Mouse (Mus musculus): ENCODE data around the gene Mvb12a. TPM values are rescaled to one million over a fixed set of nuclear protein-coding genes. Genes with fewer than 3 reads are reported as not detected.
"Not testable (repeated sequence)": the region's sequence is repeated elsewhere in the genome, so short reads cannot be mapped to it uniquely, and the experiment has no call there.

Gene Mvb12a
- polyA plus RNA-seq, 1 experiment from 2014 or later = 82.4 TPM

DNA sequence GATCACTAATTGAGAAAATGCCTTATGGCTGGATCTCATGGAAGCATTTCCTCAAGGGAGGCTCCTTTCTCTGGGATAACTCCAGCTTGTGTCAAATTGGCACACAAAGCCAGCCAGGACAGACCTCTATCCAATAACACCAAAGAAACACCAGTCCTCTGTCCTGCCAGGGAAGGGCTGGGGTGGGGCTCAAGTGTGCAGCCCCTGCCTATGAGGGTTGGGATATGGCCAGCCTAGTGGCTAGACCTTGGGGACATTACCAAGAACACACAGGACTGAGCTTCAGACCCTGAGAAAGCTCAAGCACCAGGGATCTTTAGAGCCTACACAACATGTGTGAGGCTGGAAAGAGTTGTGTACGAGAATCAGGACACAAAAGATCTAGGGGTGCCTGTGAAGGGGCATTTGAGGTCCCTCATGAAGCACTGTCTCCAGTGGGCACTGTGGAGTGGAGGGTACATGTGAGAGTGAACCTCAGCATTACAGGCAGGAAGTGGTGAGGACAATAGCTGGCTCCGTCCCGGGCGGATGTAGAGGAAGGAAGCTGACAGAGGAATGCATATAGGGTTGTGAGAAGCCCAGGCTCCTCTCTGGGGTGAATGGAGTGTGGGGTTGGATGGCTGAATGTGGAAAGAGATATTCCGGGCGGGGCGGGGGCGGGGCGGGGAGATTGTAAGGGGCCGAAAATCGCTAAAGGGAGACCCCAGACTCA lies 14.2 kb upstream of the Mvb12a start:
- Histone ChIP-seq H3K27ac (peak overlapping the region; percentile 51; the same call in 1 of the 2 replicates), H3K4me1 (peaks cover 7% of the 10 kb centered on the region; the same call in 1 of the 2 replicates), H3K9me3 (no peaks in the 10 kb centered on the region), H3K27me3 (peaks cover 52% of the 10 kb centered on the region), H3K4me3 (no peak overlapping the region), H3K9ac (no peak overlapping the region), H3K4me2 (no peak overlapping the region), H3K36me3 (no peaks in the 10 kb centered on the region)
- WGBS = 79% methylated on average over 11 of the region's 11 CpGs
- ATAC-seq (ENCODE audit: insufficient number of reproducible peaks, insufficient read depth, low FRiP score, low TSS enrichment, low read depth) = no peak

GRCm38 (mm10) chr8:71530735-71531467 lies 11.8 kb upstream of the Mvb12a start:
- not testable (repeated sequence) for H3K9ac ChIP-seq; H3K4me2 ChIP-seq; H3K36me3 ChIP-seq; H3K9me3 ChIP-seq; ATAC-seq (ENCODE audit: insufficient number of reproducible peaks, insufficient read depth, low FRiP score, low TSS enrichment, low read depth); H3K27ac ChIP-seq; H3K4me1 ChIP-seq; H3K4me3 ChIP-seq
- 62% methylated on average over 6 of the region's 12 CpGs for WGBS
- H3K27me3 ChIP-seq = peaks cover 28% of the 10 kb centered on the region

- Histone ChIP-seq H3K4me3 (no peak overlapping the region), H3K9ac (no peak overlapping the region), H3K36me3 (no peaks in the 10 kb centered on the region), H3K27ac (no peak overlapping the region), H3K9me3 (no peaks in the 10 kb centered on the region), H3K27me3 (0 out of 2 replicates have a peak, but pooled peaks cover 9% of the 10 kb centered on the region), H3K4me2 (no peak overlapping the region), H3K4me1 (peaks cover 14% of the 10 kb centered on the region)
- 41% methylated on average over 3 of the region's 3 CpGs for WGBS
- no peak for ATAC-seq (ENCODE audit: insufficient number of reproducible peaks, insufficient read depth, low FRiP score, low TSS enrichment, low read depth)
These were observed 8.4 kb upstream of the Mvb12a start for GRCm38 (mm10) chr8:71534263-71534810.

- H3K9me3 ChIP-seq = no peaks in the 10 kb centered on the region
- no peaks in the 10 kb centered on the region for H3K36me3 ChIP-seq
- peaks cover 14% of the 10 kb centered on the region for H3K4me1 ChIP-seq
- H3K4me3 ChIP-seq = no peak overlapping the region
- no peak for ATAC-seq (ENCODE audit: insufficient number of reproducible peaks, insufficient read depth, low FRiP score, low TSS enrichment, low read depth)
- H3K27ac ChIP-seq = no peak overlapping the region
- H3K27me3 ChIP-seq = 0 out of 2 replicates have a peak, but pooled peaks cover 9% of the 10 kb centered on the region
- H3K4me2 ChIP-seq = no peak overlapping the region
- 56% methylated on average over 5 of the region's 5 CpGs for WGBS
- H3K9ac ChIP-seq = no peak overlapping the region
These were observed 7.1 kb upstream of the Mvb12a start for GRCm38 (mm10) chr8:71535663-71536062.

- no peaks in the 10 kb centered on the region for H3K9me3 ChIP-seq
- peak within 1 kb of the TSS; percentile 46 for H3K4me3 ChIP-seq
- H3K4me2 ChIP-seq = peak within 1 kb of the TSS; percentile 66
- H3K27me3 ChIP-seq = 0 out of 2 replicates have a peak, but pooled peaks cover 9% of the 10 kb centered on the region
- H3K27ac ChIP-seq = peak within 1 kb of the TSS; percentile 63; the same call in 1 of the 2 replicates
- no peak for ATAC-seq (ENCODE audit: insufficient number of reproducible peaks, insufficient read depth, low FRiP score, low TSS enrichment, low read depth)
- no peaks in the 10 kb centered on the region for H3K36me3 ChIP-seq
- H3K9ac ChIP-seq = peak within 1 kb of the TSS; percentile 69
- H3K4me1 ChIP-seq = peaks cover 14% of the 10 kb centered on the region
- WGBS = 3% methylated on average over 37 of the region's 37 CpGs
These were observed 5.5 kb upstream of the Mvb12a start, which contains the start of gene Bst2 for GRCm38 (mm10) chr8:71537028-71537867. Gene Bst2 (minus strand): TSS chr8:71537456.

GRCm38 (mm10) chr8:71543755-71544154 lies 1.0 kb downstream of the Mvb12a start:
- peaks cover 35% of the 10 kb centered on the region for H3K36me3 ChIP-seq
- ATAC-seq (ENCODE audit: insufficient number of reproducible peaks, insufficient read depth, low FRiP score, low TSS enrichment, low read depth) = no peak
- H3K4me1 ChIP-seq = peaks cover 11% of the 10 kb centered on the region
- H3K27ac ChIP-seq = no peak overlapping the region
- no peaks in the 10 kb centered on the region for H3K9me3 ChIP-seq
- 85% methylated on average over 9 of the region's 9 CpGs for WGBS
- peak overlapping the region; percentile 87; the same call in 1 of the 2 replicates for H3K9ac ChIP-seq
- no peaks in the 10 kb centered on the region for H3K27me3 ChIP-seq
- H3K4me3 ChIP-seq = peak overlapping the region; percentile 93
- peak overlapping the region; percentile 89 for H3K4me2 ChIP-seq

- Histone ChIP-seq H3K4me3 (no peak overlapping the region), H3K4me2 (no peak overlapping the region), H3K36me3 (peaks cover 41% of the 10 kb centered on the region), H3K27me3 (no peaks in the 10 kb centered on the region), H3K9ac (no peak overlapping the region), H3K27ac (no peak overlapping the region), H3K4me1 (peaks cover 11% of the 10 kb centered on the region), H3K9me3 (no peaks in the 10 kb centered on the region)
- WGBS = 88% methylated on average over 11 of the region's 11 CpGs
- ATAC-seq (ENCODE audit: insufficient number of reproducible peaks, insufficient read depth, low FRiP score, low TSS enrichment, low read depth) = no peak
These were observed 2.3 kb downstream of the Mvb12a start for GRCm38 (mm10) chr8:71545053-71545452.

DNA sequence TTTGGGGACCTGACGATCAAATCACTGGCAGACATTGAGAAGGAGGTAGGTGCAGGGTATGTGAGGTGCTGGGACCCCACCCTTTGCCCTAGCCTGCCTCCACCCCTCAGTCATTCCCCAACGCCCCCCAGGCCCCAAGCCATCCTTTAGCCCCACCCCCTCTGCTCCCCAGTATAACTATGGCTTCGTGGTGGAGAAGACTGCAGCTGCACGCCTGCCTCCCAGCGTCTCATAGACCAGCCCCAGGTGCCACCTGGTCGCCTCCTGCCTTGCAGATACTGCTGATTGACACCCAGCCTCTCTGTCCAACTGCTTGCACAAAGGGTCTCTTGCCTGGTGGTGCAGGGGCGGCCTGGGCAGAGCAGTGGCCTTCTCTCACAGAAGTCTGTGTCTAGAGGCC lies 4.9 kb downstream of the Mvb12a start:
- H3K9me3 ChIP-seq = no peaks in the 10 kb centered on the region
- H3K4me1 ChIP-seq = peaks cover 11% of the 10 kb centered on the region
- 85% methylated on average over 7 of the region's 7 CpGs for WGBS
- ATAC-seq (ENCODE audit: insufficient number of reproducible peaks, insufficient read depth, low FRiP score, low TSS enrichment, low read depth) = no peak
- H3K9ac ChIP-seq = no peak overlapping the region
- no peaks in the 10 kb centered on the region for H3K27me3 ChIP-seq
- H3K4me2 ChIP-seq = no peak overlapping the region
- H3K36me3 ChIP-seq = peaks cover 41% of the 10 kb centered on the region
- no peak overlapping the region for H3K4me3 ChIP-seq
- H3K27ac ChIP-seq = no peak overlapping the region

GRCm38 (mm10) chr8:71550754-71551153 lies 8.0 kb downstream of the Mvb12a start:
- ATAC-seq (ENCODE audit: insufficient number of reproducible peaks, insufficient read depth, low FRiP score, low TSS enrichment, low read depth) = no peak
- Histone ChIP-seq H3K4me3 (no peak overlapping the region), H3K4me1 (no peaks in the 10 kb centered on the region; the same call in 1 of the 2 replicates), H3K27ac (no peak overlapping the region), H3K36me3 (peaks cover 31% of the 10 kb centered on the region), H3K4me2 (no peak overlapping the region), H3K9me3 (no peaks in the 10 kb centered on the region), H3K27me3 (peaks cover 5% of the 10 kb centered on the region), H3K9ac (no peak overlapping the region)
- 61% methylated on average over 7 of the region's 7 CpGs for WGBS

DNA sequence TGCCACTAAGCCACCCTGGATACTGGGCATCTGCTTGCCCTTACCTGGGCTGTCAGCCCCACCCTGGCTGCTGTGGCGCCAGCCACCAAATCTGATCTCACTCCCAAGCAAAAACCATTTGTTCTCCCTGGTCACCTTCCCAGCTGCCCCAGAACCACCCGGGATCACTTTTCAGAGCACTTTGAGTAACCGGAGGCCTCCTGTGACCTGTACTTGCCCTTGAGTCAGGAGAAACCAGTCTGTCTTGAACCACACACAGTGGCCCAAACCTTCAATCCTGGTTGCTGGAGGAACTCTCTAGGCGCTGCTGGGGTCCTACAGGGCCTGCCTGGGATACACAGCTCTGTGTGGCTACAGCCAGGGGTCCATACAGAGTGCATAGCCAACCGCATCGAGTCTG lies 10.0 kb downstream of the Mvb12a start:
- WGBS = 41% methylated on average over 6 of the region's 6 CpGs
- H3K27ac ChIP-seq = no peak overlapping the region

DNA sequence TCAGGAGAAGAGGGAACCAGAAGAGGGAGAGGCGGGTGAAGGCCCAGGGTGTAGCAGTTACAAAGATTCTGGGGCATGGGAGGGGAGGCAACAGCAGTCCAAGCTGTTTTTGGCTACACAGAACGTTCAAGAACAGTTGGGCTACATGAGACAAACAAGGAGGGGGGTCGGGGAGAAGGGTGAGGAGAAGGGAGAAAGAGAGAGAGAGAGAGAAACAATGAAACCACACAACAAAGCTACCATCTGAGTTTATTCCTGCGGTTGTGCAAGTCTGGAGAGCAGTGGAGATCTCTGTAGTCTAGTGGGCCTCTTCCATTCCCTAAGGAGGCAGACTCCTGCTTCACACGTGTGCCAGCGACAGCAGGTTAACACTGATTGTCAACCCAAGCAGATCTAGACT lies 11.3 kb downstream of the Mvb12a start:
- H3K4me1 ChIP-seq = peaks cover 9% of the 10 kb centered on the region
- H3K36me3 ChIP-seq = 0 out of 2 replicates have a peak, but pooled peaks cover 3% of the 10 kb centered on the region
- H3K4me3 ChIP-seq = no peak overlapping the region
- no peak for ATAC-seq (ENCODE audit: insufficient number of reproducible peaks, insufficient read depth, low FRiP score, low TSS enrichment, low read depth)
- H3K27me3 ChIP-seq = peaks cover 37% of the 10 kb centered on the region
- H3K4me2 ChIP-seq = no peak overlapping the region
- no peak overlapping the region for H3K27ac ChIP-seq
- no peak overlapping the region for H3K9ac ChIP-seq
- WGBS = 63% methylated on average over 6 of the region's 6 CpGs
- H3K9me3 ChIP-seq = no peaks in the 10 kb centered on the region

More for the DNA sequence above, 10.0 kb downstream of the Mvb12a start:
- Histone ChIP-seq H3K27me3 (peaks cover 25% of the 10 kb centered on the region), H3K36me3 (peaks cover 14% of the 10 kb centered on the region), H3K9me3 (no peaks in the 10 kb centered on the region), H3K4me3 (no peak overlapping the region), H3K4me1 (no peaks in the 10 kb centered on the region; the same call in 1 of the 2 replicates), H3K9ac (no peak overlapping the region), H3K4me2 (no peak overlapping the region)
- no peak for ATAC-seq (ENCODE audit: insufficient number of reproducible peaks, insufficient read depth, low FRiP score, low TSS enrichment, low read depth)

Data from embryonic facial prominence, embryonic 13.5 days (tissue).